Mouse (Mus musculus): ENCODE measurements around the gene Osbp2.

Gene Osbp2

GRCm38 (mm10) chr11:3704404-3704803 is 159.3 kb downstream of the Osbp2 start:
- no peak for DNase-seq (ENCODE audit: low read depth, low spot score)

GRCm38 (mm10) chr11:3703089-3703992 is 160.4 kb downstream of the Osbp2 start:
- no peak for DNase-seq (ENCODE audit: low read depth, low spot score)

- DNase-seq (ENCODE audit: low read depth, low spot score) = peak; percentile 30
These were observed 166.3 kb downstream of the Osbp2 start for GRCm38 (mm10) chr11:3697441-3697840.

GRCm38 (mm10) chr11:3696086-3696616 is 167.6 kb downstream of the Osbp2 start:
- no peak for DNase-seq (ENCODE audit: low read depth, low spot score)

GRCm38 (mm10) chr11:3691746-3692145 is 172.0 kb downstream of the Osbp2 start:
- no peak for DNase-seq (ENCODE audit: low read depth, low spot score)

GRCm38 (mm10) chr11:3686885-3687284 is 176.8 kb downstream of the Osbp2 start:
- DNase-seq (ENCODE audit: low read depth, low spot score) = no peak

GRCm38 (mm10) chr11:3686318-3686717 is 177.4 kb downstream of the Osbp2 start:
- DNase-seq (ENCODE audit: low read depth, low spot score) = no peak

GRCm38 (mm10) chr11:3685431-3685830 is 178.3 kb downstream of the Osbp2 start:
- no peak for DNase-seq (ENCODE audit: low read depth, low spot score)

- DNase-seq (ENCODE audit: low read depth, low spot score) = no peak
These were observed 178.8 kb downstream of the Osbp2 start for GRCm38 (mm10) chr11:3684723-3685430.

GRCm38 (mm10) chr11:3684232-3684631 is 179.5 kb downstream of the Osbp2 start:
- DNase-seq (ENCODE audit: low read depth, low spot score) = no peak

- no peak for DNase-seq (ENCODE audit: low read depth, low spot score)
These were observed 180.0 kb downstream of the Osbp2 start for GRCm38 (mm10) chr11:3683696-3684095.

GRCm38 (mm10) chr11:3679771-3680170 is 183.9 kb downstream of the Osbp2 start:
- DNase-seq (ENCODE audit: low read depth, low spot score) = no peak

GRCm38 (mm10) chr11:3677204-3677603 is 186.5 kb downstream of the Osbp2 start:
- no peak for DNase-seq (ENCODE audit: low read depth, low spot score)

GRCm38 (mm10) chr11:3676423-3676822 is 187.3 kb downstream of the Osbp2 start:
- no peak for DNase-seq (ENCODE audit: low read depth, low spot score)

GRCm38 (mm10) chr11:3674545-3674944 is 189.2 kb downstream of the Osbp2 start:
- DNase-seq (ENCODE audit: low read depth, low spot score) = no peak

- DNase-seq (ENCODE audit: low read depth, low spot score) = no peak
These were observed 192.6 kb downstream of the Osbp2 start for GRCm38 (mm10) chr11:3671000-3671628.

- no peak for DNase-seq (ENCODE audit: low read depth, low spot score)
These were observed 193.9 kb downstream of the Osbp2 start for GRCm38 (mm10) chr11:3669849-3670248.

GRCm38 (mm10) chr11:3668768-3669167 is 194.9 kb downstream of the Osbp2 start:
- no peak for DNase-seq (ENCODE audit: low read depth, low spot score)

GRCm38 (mm10) chr11:3667506-3667905 is 196.2 kb downstream of the Osbp2 start:
- DNase-seq (ENCODE audit: low read depth, low spot score) = no peak

- DNase-seq (ENCODE audit: low read depth, low spot score) = no peak
These were observed 201.7 kb downstream of the Osbp2 start for GRCm38 (mm10) chr11:3661964-3662363.

All from A20 (cell line).